Mouse (Mus musculus): ENCODE data around the gene Pdzd2.

- no peak for TF ChIP-seq CTCF (IDR thresholded peaks at IDR 0.05; ENCODE audit: borderline replicate concordance, insufficient read depth, low read length)
- TF ChIP-seq POLR2A (IDR thresholded peaks at IDR 0.05; ENCODE audit: low read depth, low read length), result no peak
Measured at GRCm38 (mm10) chr15:12546781-12547180, 192.9 kb downstream of the Pdzd2 start.

Measured in embryonic fibroblast, embryonic 13.5 days (primary cell).